Mouse (Mus musculus): ENCODE measurements at regions not wholly inside any gene's neighbourhood (a gene's known extent, or its start where the extent isn't known, plus 50 kb on each side); places are given as distances from the start of the nearest gene placed in this dataset.

DNA sequence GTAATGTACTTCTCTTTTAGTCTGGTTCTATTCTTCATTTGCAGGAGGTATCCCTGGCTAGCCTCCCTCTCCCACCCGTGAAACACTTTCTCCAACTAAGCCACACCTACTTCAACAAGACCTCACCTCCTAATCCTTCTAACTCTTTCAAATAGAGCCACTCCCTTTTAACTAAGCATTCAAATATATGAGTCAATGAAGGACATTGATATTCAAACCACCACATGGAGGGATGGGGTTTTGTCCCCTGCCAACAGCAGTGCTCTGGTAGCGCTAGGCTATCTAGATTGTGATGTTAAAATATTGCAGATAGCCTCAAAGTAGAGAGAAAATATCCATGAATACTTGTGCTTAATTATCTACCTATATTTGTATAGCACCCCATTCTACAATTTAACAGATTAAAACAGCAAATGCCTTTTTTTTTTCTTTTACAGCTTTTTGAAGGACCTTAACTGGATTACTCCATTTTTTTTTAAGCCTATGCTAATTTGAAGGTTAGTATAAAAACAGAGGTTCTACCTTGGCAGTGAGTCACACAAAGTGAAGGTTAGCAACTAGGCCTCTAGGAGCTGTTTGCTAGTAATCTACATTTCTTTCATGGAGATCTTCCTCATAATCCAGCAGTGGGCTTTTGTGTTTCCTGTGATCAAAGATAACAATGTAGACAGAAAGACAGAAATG is 736.7 kb downstream of the 5730522E02Rik start:
- Histone ChIP-seq H3K27ac (ENCODE audit: low read depth) (no peak overlapping the region), H3K9me3 (ENCODE audit: control insufficient read depth, low read length) (no peaks in the 10 kb centered on the region), H3K4me2 (ENCODE audit: low read length) (no peak overlapping the region), H3K9ac (ENCODE audit: low read length) (no peak overlapping the region), H3K4me3 (ENCODE audit: low read depth, low read length) (no peak overlapping the region), H3K36me3 (ENCODE audit: control insufficient read depth, insufficient read depth, low read length) (no peaks in the 10 kb centered on the region), H3K4me1 (replicated peaks; ENCODE audit: control insufficient read depth, insufficient read depth, low read length) (no peaks in the 10 kb centered on the region), H3K27me3 (replicated peaks; ENCODE audit: control insufficient read depth, insufficient read depth, low read length) (no peaks in the 10 kb centered on the region)
- no peak for ATAC-seq (replicated peaks; ENCODE audit: low FRiP score, low TSS enrichment, low read depth)
- WGBS, result 61% methylated on average over 2 of the region's 2 CpGs
- DNase-seq (ENCODE audit: low spot score), result no peak

DNA sequence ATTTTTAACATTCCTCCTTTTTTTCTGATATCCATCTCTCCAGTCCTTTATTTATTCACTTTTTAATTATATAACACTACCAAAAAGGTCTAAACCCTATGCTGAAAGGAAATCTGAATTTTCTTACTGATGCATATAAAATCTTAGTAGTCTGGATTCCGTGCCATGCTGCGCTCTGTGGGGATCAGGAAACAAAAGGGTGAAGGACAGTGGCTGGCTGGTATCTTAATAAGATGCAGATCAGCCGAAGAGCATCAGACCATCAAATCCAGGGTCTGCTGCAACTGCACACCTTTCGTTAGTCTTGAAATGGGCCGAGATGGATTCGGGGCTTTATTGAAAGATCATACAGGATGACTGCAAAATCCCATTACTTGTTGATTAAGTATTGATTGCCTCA is 740.7 kb downstream of the 5730522E02Rik start:
- Histone ChIP-seq H3K4me1 (replicated peaks; ENCODE audit: control insufficient read depth, insufficient read depth, low read length) (no peaks in the 10 kb centered on the region), H3K27me3 (replicated peaks; ENCODE audit: control insufficient read depth, insufficient read depth, low read length) (no peaks in the 10 kb centered on the region), H3K9me3 (ENCODE audit: control insufficient read depth, low read length) (no peaks in the 10 kb centered on the region), H3K36me3 (ENCODE audit: control insufficient read depth, insufficient read depth, low read length) (no peaks in the 10 kb centered on the region), H3K4me3 (ENCODE audit: low read depth, low read length) (no peak overlapping the region), H3K4me2 (ENCODE audit: low read length) (no peak overlapping the region), H3K9ac (ENCODE audit: low read length) (no peak overlapping the region), H3K27ac (ENCODE audit: low read depth) (no peak overlapping the region)
- 86% methylated on average over 6 of the region's 6 CpGs for whole genome bisulfite sequencing
- ATAC-seq (replicated peaks; ENCODE audit: low FRiP score, low TSS enrichment, low read depth), result no peak
- no peak for DNase-seq (ENCODE audit: low spot score)

DNA sequence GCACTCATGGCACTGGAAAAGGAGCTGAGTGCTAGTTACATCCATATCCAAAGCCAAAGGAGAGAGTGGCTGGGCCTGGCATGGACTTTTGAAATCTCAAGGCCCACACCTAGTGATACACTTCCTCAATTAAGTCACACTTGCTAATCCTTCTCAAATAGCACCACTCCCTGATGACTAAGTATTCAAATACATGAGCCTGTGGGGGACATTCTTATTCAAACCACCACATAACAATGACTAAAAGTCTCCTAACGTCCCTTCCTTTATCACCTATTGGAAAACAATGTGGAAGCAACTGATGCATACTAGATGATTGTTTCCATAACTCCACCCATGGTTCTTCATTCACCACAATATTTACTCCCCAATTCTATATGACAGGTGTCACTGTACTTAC is 773.4 kb downstream of the 5730522E02Rik start:
- H3K9me3 ChIP-seq (ENCODE audit: control insufficient read depth, low read length), result 0 out of 2 replicates have a peak, but pooled peaks cover 3% of the 10 kb centered on the region
- no peak for DNase-seq (ENCODE audit: low spot score)
- no peak overlapping the region for H3K4me2 ChIP-seq (ENCODE audit: low read length)
- H3K36me3 ChIP-seq (ENCODE audit: control insufficient read depth, insufficient read depth, low read length), result no peaks in the 10 kb centered on the region
- H3K9ac ChIP-seq (ENCODE audit: low read length), result no peak overlapping the region
- H3K4me3 ChIP-seq (ENCODE audit: low read depth, low read length), result no peak overlapping the region
- no peak for ATAC-seq (replicated peaks; ENCODE audit: low FRiP score, low TSS enrichment, low read depth)
- no peaks in the 10 kb centered on the region for H3K27me3 ChIP-seq (replicated peaks; ENCODE audit: control insufficient read depth, insufficient read depth, low read length)
- WGBS, result 65% methylated on average over 1 of the region's 1 CpGs
- H3K27ac ChIP-seq (ENCODE audit: low read depth), result no peak overlapping the region
- H3K4me1 ChIP-seq (replicated peaks; ENCODE audit: control insufficient read depth, insufficient read depth, low read length), result no peaks in the 10 kb centered on the region

DNA sequence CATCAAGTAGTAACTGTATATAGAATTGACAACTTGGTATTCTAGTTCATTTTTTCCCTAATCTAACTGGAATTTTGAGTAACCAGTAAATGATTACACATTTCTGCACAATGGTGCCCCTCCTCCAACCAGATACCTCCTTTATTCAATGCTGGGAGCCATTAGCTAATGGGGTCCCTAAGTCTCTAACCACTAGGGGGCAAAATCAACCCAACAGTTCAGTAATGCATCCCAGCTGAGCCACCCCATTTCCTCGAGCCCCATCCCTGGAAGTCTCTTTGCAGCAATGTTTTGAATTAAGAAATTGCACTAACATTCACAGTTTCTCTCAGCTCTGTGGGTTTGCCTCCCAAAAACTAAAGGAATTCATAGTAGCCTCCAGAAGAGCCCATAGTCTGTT is 774.9 kb downstream of the 5730522E02Rik start:
- Histone ChIP-seq H3K4me2 (ENCODE audit: low read length) (no peak overlapping the region), H3K27me3 (replicated peaks; ENCODE audit: control insufficient read depth, insufficient read depth, low read length) (no peaks in the 10 kb centered on the region), H3K27ac (ENCODE audit: low read depth) (no peak overlapping the region), H3K9ac (ENCODE audit: low read length) (no peak overlapping the region), H3K4me1 (replicated peaks; ENCODE audit: control insufficient read depth, insufficient read depth, low read length) (no peaks in the 10 kb centered on the region), H3K9me3 (ENCODE audit: control insufficient read depth, low read length) (0 out of 2 replicates have a peak, but pooled peaks cover 3% of the 10 kb centered on the region), H3K36me3 (ENCODE audit: control insufficient read depth, insufficient read depth, low read length) (no peaks in the 10 kb centered on the region), H3K4me3 (ENCODE audit: low read depth, low read length) (no peak overlapping the region)
- WGBS, result 47% methylated on average over 1 of the region's 1 CpGs
- ATAC-seq (replicated peaks; ENCODE audit: low FRiP score, low TSS enrichment, low read depth) (no peak), DNase-seq (ENCODE audit: low spot score) (no peak)

- Histone ChIP-seq H3K9me3 (ENCODE audit: control insufficient read depth, low read length) (no peaks in the 10 kb centered on the region), H3K36me3 (ENCODE audit: control insufficient read depth, insufficient read depth, low read length) (no peaks in the 10 kb centered on the region), H3K4me1 (replicated peaks; ENCODE audit: control insufficient read depth, insufficient read depth, low read length) (no peaks in the 10 kb centered on the region), H3K9ac (ENCODE audit: low read length) (no peak overlapping the region), H3K4me3 (ENCODE audit: low read depth, low read length) (no peak overlapping the region), H3K27me3 (replicated peaks; ENCODE audit: control insufficient read depth, insufficient read depth, low read length) (no peaks in the 10 kb centered on the region), H3K4me2 (ENCODE audit: low read length) (no peak overlapping the region), H3K27ac (ENCODE audit: low read depth) (no peak overlapping the region)
- WGBS, result 88% methylated on average over 4 of the region's 4 CpGs
- ATAC-seq (replicated peaks; ENCODE audit: low FRiP score, low TSS enrichment, low read depth) (no peak), DNase-seq (ENCODE audit: low spot score) (no peak)
Observed at GRCm38 (mm10) chr11:25423186-25423585, 787.4 kb downstream of the 5730522E02Rik start.

GRCm38 (mm10) chr11:25421486-25421885 is 789.1 kb downstream of the 5730522E02Rik start:
- H3K4me1 ChIP-seq (replicated peaks; ENCODE audit: control insufficient read depth, insufficient read depth, low read length), result no peaks in the 10 kb centered on the region
- no peaks in the 10 kb centered on the region for H3K27me3 ChIP-seq (replicated peaks; ENCODE audit: control insufficient read depth, insufficient read depth, low read length)
- H3K27ac ChIP-seq (ENCODE audit: low read depth), result peak overlapping the region; percentile 3; the same call in 1 of the 2 replicates
- H3K9ac ChIP-seq (ENCODE audit: low read length), result no peak overlapping the region
- no peaks in the 10 kb centered on the region for H3K9me3 ChIP-seq (ENCODE audit: control insufficient read depth, low read length)
- H3K4me2 ChIP-seq (ENCODE audit: low read length), result no peak overlapping the region
- DNase-seq (ENCODE audit: low spot score) (no peak), ATAC-seq (replicated peaks; ENCODE audit: low FRiP score, low TSS enrichment, low read depth) (0 out of 2 replicates have a peak, but pooled peaks have one; percentile 64)
- no peaks in the 10 kb centered on the region for H3K36me3 ChIP-seq (ENCODE audit: control insufficient read depth, insufficient read depth, low read length)
- no peak overlapping the region for H3K4me3 ChIP-seq (ENCODE audit: low read depth, low read length)

DNA sequence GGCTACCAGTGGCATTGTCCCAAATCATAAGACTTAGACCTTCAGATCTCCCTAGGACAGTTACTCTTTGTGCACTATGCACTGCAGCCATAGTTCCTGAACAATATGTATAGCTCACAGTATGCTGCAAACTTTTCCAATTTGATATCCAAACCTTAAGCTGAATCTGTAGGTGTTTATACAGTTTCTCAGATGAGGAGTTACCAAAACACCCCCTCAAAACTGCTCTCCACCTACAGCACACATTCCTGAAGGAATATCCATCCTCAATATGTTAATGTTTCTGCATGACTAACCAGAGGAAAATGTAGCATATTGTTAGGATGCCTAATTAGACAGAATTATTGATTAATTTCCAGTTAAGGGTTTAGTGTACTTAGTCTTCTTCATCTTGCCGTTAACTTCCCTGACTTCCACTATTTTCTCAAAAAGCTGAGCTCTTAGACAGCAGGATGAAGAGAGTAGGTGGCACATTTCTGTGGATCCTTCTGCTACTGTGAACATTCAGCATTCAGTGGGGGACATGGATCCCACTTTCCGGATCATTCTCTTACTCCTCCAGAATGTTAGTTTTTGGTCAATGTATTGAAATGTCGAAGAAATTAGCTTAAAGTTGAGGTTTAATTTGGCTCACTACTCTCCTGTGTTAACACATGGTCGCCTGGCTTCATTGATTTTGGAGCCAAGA is 800.0 kb downstream of the 5730522E02Rik start:
- no peaks in the 10 kb centered on the region for H3K9me3 ChIP-seq (ENCODE audit: control insufficient read depth, low read length)
- DNase-seq (ENCODE audit: low spot score) (no peak), ATAC-seq (replicated peaks; ENCODE audit: low FRiP score, low TSS enrichment, low read depth) (no peak)
- no peaks in the 10 kb centered on the region for H3K27me3 ChIP-seq (replicated peaks; ENCODE audit: control insufficient read depth, insufficient read depth, low read length)
- H3K4me2 ChIP-seq (ENCODE audit: low read length), result no peak overlapping the region
- 84% methylated on average over 4 of the region's 4 CpGs for WGBS
- no peak overlapping the region for H3K4me3 ChIP-seq (ENCODE audit: low read depth, low read length)
- H3K4me1 ChIP-seq (replicated peaks; ENCODE audit: control insufficient read depth, insufficient read depth, low read length), result no peaks in the 10 kb centered on the region
- no peak overlapping the region for H3K9ac ChIP-seq (ENCODE audit: low read length)
- no peaks in the 10 kb centered on the region for H3K36me3 ChIP-seq (ENCODE audit: control insufficient read depth, insufficient read depth, low read length)
- no peak overlapping the region for H3K27ac ChIP-seq (ENCODE audit: low read depth)

DNA sequence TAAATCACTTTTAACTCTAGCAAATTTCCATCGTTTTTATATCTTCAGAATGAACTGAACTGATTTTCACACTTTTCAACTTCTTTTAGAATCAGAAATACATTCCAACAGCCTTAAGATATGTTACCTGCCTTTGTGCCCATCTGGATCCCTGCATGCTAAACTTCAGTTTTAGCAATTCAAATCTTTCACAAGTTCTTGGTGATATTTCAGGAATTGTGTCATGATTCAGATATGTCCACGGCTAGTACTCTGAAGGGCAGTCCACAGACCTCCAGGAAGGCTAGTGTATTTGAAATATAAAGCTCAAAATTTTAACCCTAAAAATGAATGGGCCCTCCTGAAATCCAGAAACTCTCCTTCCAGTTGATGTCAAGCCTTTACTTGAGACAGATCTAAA is 818.9 kb downstream of the 5730522E02Rik start:
- ATAC-seq (replicated peaks; ENCODE audit: low FRiP score, low TSS enrichment, low read depth) (no peak), DNase-seq (ENCODE audit: low spot score) (no peak)
- Histone ChIP-seq H3K4me1 (replicated peaks; ENCODE audit: control insufficient read depth, insufficient read depth, low read length) (no peaks in the 10 kb centered on the region), H3K4me2 (ENCODE audit: low read length) (no peak overlapping the region), H3K36me3 (ENCODE audit: control insufficient read depth, insufficient read depth, low read length) (no peaks in the 10 kb centered on the region), H3K9ac (ENCODE audit: low read length) (no peak overlapping the region), H3K27ac (ENCODE audit: low read depth) (no peak overlapping the region), H3K27me3 (replicated peaks; ENCODE audit: control insufficient read depth, insufficient read depth, low read length) (no peaks in the 10 kb centered on the region), H3K9me3 (ENCODE audit: control insufficient read depth, low read length) (no peaks in the 10 kb centered on the region), H3K4me3 (ENCODE audit: low read depth, low read length) (no peak overlapping the region)
- 64% methylated on average over 2 of the region's 2 CpGs for WGBS

GRCm38 (mm10) chr11:25367111-25367510 is 843.5 kb downstream of the 5730522E02Rik start:
- DNase-seq (ENCODE audit: low spot score) (no peak), ATAC-seq (replicated peaks; ENCODE audit: low FRiP score, low TSS enrichment, low read depth) (no peak)
- no peak overlapping the region for H3K27ac ChIP-seq (ENCODE audit: low read depth)
- no peaks in the 10 kb centered on the region for H3K4me1 ChIP-seq (replicated peaks; ENCODE audit: control insufficient read depth, insufficient read depth, low read length)
- WGBS, result 81% methylated on average over 2 of the region's 2 CpGs
- H3K4me3 ChIP-seq (ENCODE audit: low read depth, low read length), result no peak overlapping the region
- H3K36me3 ChIP-seq (ENCODE audit: control insufficient read depth, insufficient read depth, low read length), result no peaks in the 10 kb centered on the region
- no peaks in the 10 kb centered on the region for H3K9me3 ChIP-seq (ENCODE audit: control insufficient read depth, low read length)
- H3K4me2 ChIP-seq (ENCODE audit: low read length), result no peak overlapping the region
- no peak overlapping the region for H3K9ac ChIP-seq (ENCODE audit: low read length)
- H3K27me3 ChIP-seq (replicated peaks; ENCODE audit: control insufficient read depth, insufficient read depth, low read length), result no peaks in the 10 kb centered on the region

Data from intestine, embryonic 14.5 days (tissue).